Mouse (Mus musculus): ENCODE measurements at regions not wholly inside any gene's neighbourhood (a gene's known extent, or its start where the extent isn't known, plus 50 kb on each side); places are given as distances from the start of the nearest gene placed in this dataset.

DNA sequence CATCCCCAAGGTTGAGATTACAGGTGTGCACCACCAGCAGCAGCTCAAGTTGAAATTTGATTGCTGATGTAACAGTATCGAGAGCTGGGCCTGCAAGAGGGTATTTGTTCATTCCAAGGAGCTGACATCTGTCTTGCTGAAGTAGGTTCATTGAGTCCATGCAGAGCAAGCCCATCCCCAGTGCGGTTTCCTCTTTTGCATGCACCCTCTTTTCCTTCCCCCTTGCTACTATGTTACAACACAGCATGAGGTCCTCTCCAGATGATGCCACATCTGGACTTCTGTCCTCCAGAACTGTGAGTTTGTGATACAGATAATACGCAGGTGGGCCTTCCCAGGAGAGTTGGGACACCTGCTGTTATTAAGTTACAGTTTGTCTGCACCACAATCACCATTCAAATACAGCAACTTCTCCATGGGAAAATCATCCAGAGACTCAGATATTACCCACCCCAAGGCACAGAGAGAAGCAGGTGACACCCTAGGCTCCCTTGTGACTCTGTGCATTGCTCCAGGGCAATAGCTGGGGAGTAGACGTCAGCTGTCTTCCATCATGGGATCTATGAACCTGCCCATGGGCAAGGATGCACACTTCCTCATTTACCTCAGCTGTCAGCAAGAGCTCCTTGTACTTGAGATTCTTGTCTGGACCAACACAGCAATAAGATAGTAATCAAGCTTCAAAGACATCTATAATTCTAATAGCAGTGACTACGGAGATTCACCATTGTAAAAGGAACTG is 137.8 kb downstream of the Ets2 start:
- ATAC-seq (ENCODE audit: insufficient number of reproducible peaks, low FRiP score) = no peak
- H3K27me3 ChIP-seq (replicated peaks) = no peaks in the 10 kb centered on the region

DNA sequence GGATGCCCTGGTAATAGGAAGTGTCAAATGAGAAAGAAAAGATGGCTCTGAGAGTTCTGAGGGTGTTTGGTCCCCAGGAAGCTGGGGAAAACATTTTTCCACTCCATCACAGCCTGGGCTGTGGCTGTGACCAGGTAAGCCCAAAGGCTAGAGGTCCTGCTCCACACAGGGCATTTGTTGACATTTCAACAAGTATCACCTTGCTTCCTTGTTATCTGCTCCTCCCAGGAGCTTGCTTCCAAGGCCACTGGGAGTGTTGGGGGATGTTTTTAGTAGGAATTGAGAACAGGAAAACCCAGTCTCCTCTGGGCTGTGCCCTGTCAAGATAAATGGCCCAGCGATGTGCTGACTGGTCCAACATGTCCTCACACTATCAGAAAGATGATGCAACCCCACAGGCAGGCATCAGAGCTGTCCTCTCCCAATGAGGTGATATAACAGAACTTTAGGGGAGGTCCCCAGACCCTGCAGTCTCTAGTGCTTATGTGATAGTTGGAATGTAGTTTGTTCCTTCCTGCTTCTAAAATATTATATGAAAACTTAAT is 137.1 kb downstream of the Ets2 start:
- Histone ChIP-seq H3K9ac (no peak overlapping the region), H3K4me1 (replicated peaks) (peaks cover 8% of the 10 kb centered on the region; the same call in 1 of the 2 replicates), H3K9me3 (replicated peaks) (peaks cover 5% of the 10 kb centered on the region), H3K36me3 (no peaks in the 10 kb centered on the region), H3K27me3 (replicated peaks) (no peaks in the 10 kb centered on the region), H3K4me2 (no peak overlapping the region), H3K27ac (ENCODE audit: poor library complexity, severe bottlenecking) (no peak overlapping the region), H3K4me3 (no peak overlapping the region)
- 8% methylated on average over 1 of the region's 1 CpGs for WGBS
- ATAC-seq (ENCODE audit: insufficient number of reproducible peaks, low FRiP score) = peak; percentile 9; the same call in 1 of the 2 replicates

More for the DNA sequence above, 137.8 kb downstream of the Ets2 start:
- Histone ChIP-seq H3K36me3 (no peaks in the 10 kb centered on the region), H3K4me3 (no peak overlapping the region), H3K9me3 (replicated peaks) (peaks cover 7% of the 10 kb centered on the region), H3K9ac (no peak overlapping the region), H3K4me2 (no peak overlapping the region), H3K4me1 (replicated peaks) (peaks cover 8% of the 10 kb centered on the region; the same call in 1 of the 2 replicates), H3K27ac (ENCODE audit: poor library complexity, severe bottlenecking) (no peak overlapping the region)
- 80% methylated on average over 5 of the region's 5 CpGs for WGBS

DNA sequence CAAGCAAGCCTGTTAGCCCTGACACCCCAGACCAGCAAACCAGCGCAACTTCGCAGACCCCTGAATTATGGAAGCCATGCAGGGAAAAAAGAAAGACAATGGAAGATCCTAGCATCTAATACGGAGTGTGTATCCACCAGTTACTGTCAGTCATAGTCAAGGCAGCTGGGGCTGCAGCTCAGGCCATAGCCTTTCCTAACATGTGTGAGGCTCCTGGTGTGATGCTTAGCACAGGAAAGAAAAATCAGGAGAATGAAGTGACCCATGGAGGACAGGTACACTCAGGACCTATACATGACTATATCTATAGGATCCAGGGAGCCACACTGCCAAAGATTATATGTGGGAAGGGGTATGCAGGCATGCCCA is 136.6 kb downstream of the Ets2 start:
- H3K4me2 ChIP-seq = no peak overlapping the region
- WGBS = 78% methylated on average over 3 of the region's 3 CpGs
- no peaks in the 10 kb centered on the region for H3K27me3 ChIP-seq (replicated peaks)
- H3K27ac ChIP-seq (ENCODE audit: poor library complexity, severe bottlenecking) = no peak overlapping the region
- no peak overlapping the region for H3K4me3 ChIP-seq
- no peaks in the 10 kb centered on the region for H3K36me3 ChIP-seq
- H3K4me1 ChIP-seq (replicated peaks) = peaks cover 8% of the 10 kb centered on the region; the same call in 1 of the 2 replicates
- no peak overlapping the region for H3K9ac ChIP-seq
- peaks cover 2% of the 10 kb centered on the region for H3K9me3 ChIP-seq (replicated peaks)
- ATAC-seq (ENCODE audit: insufficient number of reproducible peaks, low FRiP score) = no peak

DNA sequence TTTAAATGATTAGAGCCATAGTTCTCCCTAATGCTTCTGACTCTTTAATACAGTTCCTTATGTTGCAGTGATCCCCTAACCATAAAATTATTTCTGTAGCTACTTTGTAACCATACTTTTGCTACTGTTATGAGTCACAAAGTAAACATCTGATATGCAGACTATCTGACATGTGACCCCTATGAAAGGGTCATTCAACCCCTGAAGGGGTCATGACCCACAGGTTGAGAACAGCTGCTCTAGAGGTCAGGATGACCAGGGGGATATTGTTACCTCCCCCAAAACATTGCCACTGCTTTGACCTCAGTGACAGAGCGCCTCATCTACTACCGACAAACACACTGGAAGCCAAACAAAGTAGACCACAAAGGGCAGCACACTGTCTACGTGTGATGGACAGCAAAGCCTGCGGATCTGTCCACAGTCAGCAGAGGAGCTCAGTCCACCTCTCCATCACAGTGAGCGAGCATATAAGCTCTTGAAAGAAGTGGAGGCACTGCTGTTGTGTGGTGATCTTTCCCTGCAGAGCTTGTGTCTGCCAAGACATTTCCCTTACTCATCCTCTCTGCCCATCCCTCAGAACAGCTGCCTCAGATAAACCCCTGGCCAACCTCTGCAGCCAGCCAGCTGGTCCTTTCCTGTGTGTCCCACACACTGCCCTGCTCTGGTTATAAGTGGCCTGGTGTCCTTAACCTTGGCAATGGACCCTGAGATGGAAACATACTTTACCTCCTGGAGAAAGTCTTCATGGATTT is 136.0 kb downstream of the Ets2 start:
- no peaks in the 10 kb centered on the region for H3K27me3 ChIP-seq (replicated peaks)
- H3K9me3 ChIP-seq (replicated peaks) = no peaks in the 10 kb centered on the region
- H3K4me2 ChIP-seq = no peak overlapping the region
- WGBS = 66% methylated on average over 5 of the region's 5 CpGs
- H3K27ac ChIP-seq (ENCODE audit: poor library complexity, severe bottlenecking) = no peak overlapping the region
- no peak overlapping the region for H3K4me3 ChIP-seq
- ATAC-seq (ENCODE audit: insufficient number of reproducible peaks, low FRiP score) = no peak
- H3K4me1 ChIP-seq (replicated peaks) = peaks cover 8% of the 10 kb centered on the region; the same call in 1 of the 2 replicates
- no peak overlapping the region for H3K9ac ChIP-seq
- no peaks in the 10 kb centered on the region for H3K36me3 ChIP-seq

DNA sequence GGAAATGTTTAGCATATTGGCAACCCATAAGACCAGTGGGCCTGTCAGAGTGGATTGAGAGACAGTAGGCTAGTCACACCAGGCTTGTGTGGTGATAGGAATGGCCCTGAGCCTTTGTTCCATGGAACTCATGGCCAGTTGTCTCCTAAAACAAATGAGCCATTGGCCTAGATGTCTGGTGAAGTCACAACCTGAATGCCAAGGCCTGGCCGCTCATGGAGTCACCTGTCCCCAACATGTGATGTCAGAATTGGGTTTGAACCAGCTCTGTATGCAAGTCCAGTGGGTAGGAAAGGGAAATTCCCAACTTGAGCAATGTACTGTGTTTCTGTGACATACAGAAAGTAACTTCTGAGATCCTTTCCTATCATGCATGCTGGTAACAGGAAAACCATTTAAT is 134.1 kb downstream of the Ets2 start:
- H3K4me3 ChIP-seq = no peak overlapping the region
- no peaks in the 10 kb centered on the region for H3K27me3 ChIP-seq (replicated peaks)
- no peaks in the 10 kb centered on the region for H3K9me3 ChIP-seq (replicated peaks)
- no peak overlapping the region for H3K9ac ChIP-seq
- H3K36me3 ChIP-seq = no peaks in the 10 kb centered on the region
- 91% methylated on average over 1 of the region's 1 CpGs for WGBS
- H3K4me1 ChIP-seq (replicated peaks) = peaks cover 20% of the 10 kb centered on the region
- no peak for ATAC-seq (ENCODE audit: insufficient number of reproducible peaks, low FRiP score)
- H3K27ac ChIP-seq (ENCODE audit: poor library complexity, severe bottlenecking) = no peak overlapping the region
- H3K4me2 ChIP-seq = no peak overlapping the region

DNA sequence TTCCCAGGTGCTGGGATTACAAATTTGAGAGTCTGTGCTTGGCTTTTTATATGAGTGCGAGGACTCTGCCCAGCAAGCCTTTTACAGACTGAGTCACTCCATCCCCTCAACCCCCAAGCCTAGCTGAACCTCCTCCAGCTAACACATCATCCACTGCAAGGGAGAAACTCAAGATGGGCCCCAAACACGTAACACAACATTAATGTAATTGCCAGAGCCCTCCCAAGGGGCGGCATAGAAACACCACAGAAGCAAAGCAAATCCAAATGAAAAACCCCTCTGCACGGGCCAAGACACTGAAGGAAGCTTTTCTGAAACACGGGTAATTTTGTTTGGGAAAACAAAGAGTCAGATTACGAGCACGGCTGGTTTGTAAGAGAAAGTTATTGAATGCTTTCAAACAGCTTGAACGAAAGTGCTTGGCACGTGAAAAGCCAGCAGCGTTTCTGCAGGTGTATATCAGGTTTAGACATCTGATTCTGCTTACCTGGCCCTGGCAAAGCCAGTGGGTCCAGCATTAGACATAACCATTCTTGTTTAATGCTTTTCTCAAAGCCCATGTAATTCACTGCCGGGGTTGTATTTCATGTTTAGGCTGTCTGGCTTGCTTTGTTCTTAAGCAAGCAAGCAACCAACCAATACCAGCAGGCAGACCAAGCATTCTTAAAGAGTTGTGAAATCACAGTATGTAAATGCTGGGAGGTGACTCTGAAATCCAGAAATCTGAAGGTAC is 132.8 kb downstream of the Ets2 start:
- no peak for ATAC-seq (ENCODE audit: insufficient number of reproducible peaks, low FRiP score)
- Histone ChIP-seq H3K9ac (no peak overlapping the region), H3K27me3 (replicated peaks) (no peaks in the 10 kb centered on the region), H3K27ac (ENCODE audit: poor library complexity, severe bottlenecking) (no peak overlapping the region), H3K9me3 (replicated peaks) (no peaks in the 10 kb centered on the region), H3K4me1 (replicated peaks) (peaks cover 20% of the 10 kb centered on the region), H3K4me3 (no peak overlapping the region), H3K4me2 (no peak overlapping the region), H3K36me3 (no peaks in the 10 kb centered on the region)
- 66% methylated on average over 11 of the region's 11 CpGs for WGBS

DNA sequence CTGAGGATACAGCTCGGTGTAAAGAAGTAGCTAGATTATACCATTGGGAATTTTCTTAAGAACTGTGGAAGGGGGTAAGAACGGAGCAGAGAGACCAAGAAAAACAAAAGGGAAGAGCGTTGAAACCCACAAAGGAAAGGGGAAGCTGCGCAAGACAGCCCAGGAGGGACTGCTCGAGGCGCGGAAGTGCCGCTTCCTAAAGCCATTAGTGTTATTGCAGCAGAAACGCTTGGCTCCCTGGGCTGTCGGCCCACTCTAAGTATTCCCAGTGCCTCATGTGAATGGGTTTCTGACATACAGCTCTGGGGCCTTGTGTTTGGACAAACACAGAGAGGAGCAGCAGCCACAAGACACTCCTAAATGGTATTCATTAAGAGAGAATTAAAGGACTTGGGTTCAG is 131.6 kb downstream of the Ets2 start:
- H3K9ac ChIP-seq = no peak overlapping the region
- no peak overlapping the region for H3K4me2 ChIP-seq
- 71% methylated on average over 10 of the region's 10 CpGs for WGBS
- no peaks in the 10 kb centered on the region for H3K27me3 ChIP-seq (replicated peaks)
- H3K27ac ChIP-seq (ENCODE audit: poor library complexity, severe bottlenecking) = no peak overlapping the region; the same call in 1 of the 2 replicates
- H3K4me3 ChIP-seq = no peak overlapping the region
- H3K9me3 ChIP-seq (replicated peaks) = no peaks in the 10 kb centered on the region
- ATAC-seq (ENCODE audit: insufficient number of reproducible peaks, low FRiP score) = no peak
- no peaks in the 10 kb centered on the region for H3K36me3 ChIP-seq
- H3K4me1 ChIP-seq (replicated peaks) = peaks cover 17% of the 10 kb centered on the region

DNA sequence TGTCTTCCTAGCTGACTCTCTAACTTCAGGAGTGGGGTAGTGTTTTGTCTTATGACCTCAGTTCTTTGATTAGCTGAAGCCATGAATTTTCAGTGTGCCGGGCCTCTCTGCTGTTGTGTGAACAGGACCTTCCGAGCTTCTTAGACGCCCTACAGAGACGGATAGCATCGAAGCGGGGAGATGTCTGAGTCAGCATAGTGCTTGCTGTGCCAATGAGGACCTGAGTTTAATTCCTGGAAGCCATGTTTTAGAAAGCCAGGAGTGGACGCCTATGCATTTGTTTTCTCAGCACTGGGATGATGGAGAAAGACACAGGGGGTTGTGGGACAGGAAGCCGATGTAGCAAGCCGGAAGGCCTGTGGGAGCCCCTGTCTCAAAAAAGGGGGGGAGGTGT is 130.5 kb downstream of the Ets2 start:
- Histone ChIP-seq H3K4me3 (no peak overlapping the region), H3K4me1 (replicated peaks) (peaks cover 15% of the 10 kb centered on the region), H3K27ac (ENCODE audit: poor library complexity, severe bottlenecking) (peak overlapping the region; percentile 61), H3K4me2 (no peak overlapping the region), H3K36me3 (no peaks in the 10 kb centered on the region), H3K9me3 (replicated peaks) (no peaks in the 10 kb centered on the region), H3K9ac (no peak overlapping the region), H3K27me3 (replicated peaks) (no peaks in the 10 kb centered on the region)
- 60% methylated on average over 9 of the region's 9 CpGs for WGBS
- no peak for ATAC-seq (ENCODE audit: insufficient number of reproducible peaks, low FRiP score)

DNA sequence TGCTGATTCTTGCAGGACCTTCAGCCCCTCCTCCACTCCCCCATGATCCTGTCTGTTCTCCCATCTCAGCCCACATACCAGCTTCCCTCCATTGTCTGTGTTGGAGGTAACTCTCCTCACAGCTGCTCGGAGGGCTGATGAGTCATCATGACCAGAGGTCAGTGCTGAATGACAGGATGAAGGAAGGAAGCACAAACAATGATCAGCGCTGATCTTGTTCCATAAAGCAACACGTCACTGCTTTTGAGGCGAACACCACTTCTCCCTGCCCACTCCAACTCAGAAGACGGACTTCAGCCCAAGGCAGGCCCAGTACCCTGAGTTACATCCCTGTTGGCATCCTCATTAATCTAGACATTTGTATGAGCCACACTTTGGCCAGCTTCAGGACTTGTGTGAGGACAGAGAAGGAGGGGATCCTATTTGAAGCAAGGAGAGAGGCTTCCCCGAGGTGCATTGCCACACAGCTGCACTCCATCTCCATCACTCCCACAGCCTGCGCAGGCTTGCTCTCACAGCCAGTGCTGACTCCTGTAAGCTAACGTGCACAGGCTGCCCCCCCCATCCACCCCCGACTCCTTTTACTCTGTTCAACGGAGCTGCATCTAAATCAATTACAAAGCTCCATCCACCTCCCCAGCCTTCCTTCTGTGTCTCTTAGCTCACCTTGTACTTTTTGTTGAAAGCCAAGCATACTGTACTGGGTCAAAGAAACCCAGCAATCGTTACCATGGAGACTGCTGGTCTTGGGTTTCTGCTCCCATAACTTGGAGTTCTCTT is 129.9 kb downstream of the Ets2 start:
- no peaks in the 10 kb centered on the region for H3K9me3 ChIP-seq (replicated peaks)
- H3K36me3 ChIP-seq = no peaks in the 10 kb centered on the region
- ATAC-seq (ENCODE audit: insufficient number of reproducible peaks, low FRiP score) = peak; percentile 87
- no peak overlapping the region for H3K9ac ChIP-seq
- peak overlapping the region; percentile 61 for H3K27ac ChIP-seq (ENCODE audit: poor library complexity, severe bottlenecking)
- H3K4me2 ChIP-seq = no peak overlapping the region
- H3K4me3 ChIP-seq = no peak overlapping the region
- H3K27me3 ChIP-seq (replicated peaks) = no peaks in the 10 kb centered on the region
- peaks cover 15% of the 10 kb centered on the region for H3K4me1 ChIP-seq (replicated peaks)
- WGBS = 37% methylated on average over 11 of the region's 11 CpGs

DNA sequence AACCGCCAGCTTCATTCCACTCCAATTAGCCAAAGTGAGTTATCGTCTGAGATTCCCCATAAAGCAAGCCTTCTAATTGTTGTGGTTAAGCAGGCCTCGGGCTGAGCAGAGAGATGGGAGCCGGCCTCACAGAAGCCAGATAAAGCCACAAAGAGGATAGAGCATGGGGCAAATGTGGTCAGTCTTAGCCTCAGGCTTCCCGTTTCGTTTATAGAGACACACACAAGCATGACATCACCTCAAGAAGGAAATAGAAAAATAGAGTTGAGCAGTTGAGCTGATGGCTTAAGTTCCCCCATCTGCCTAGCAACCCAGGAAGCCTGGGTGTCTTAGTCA is 125.5 kb downstream of the Ets2 start:
- Histone ChIP-seq H3K36me3 (no peaks in the 10 kb centered on the region), H3K4me1 (replicated peaks) (peaks cover 43% of the 10 kb centered on the region), H3K27me3 (replicated peaks) (0 out of 2 replicates have a peak, but pooled peaks cover under 1% of the 10 kb centered on the region), H3K4me2 (no peak overlapping the region), H3K4me3 (no peak overlapping the region), H3K27ac (ENCODE audit: poor library complexity, severe bottlenecking) (no peak overlapping the region), H3K9ac (no peak overlapping the region), H3K9me3 (replicated peaks) (no peaks in the 10 kb centered on the region)
- WGBS = 55% methylated on average over 6 of the region's 6 CpGs
- ATAC-seq (ENCODE audit: insufficient number of reproducible peaks, low FRiP score) = no peak

Data from heart, embryonic 12.5 days (tissue).